Mouse (Mus musculus): ENCODE data around the gene Fam20c.

The Fam20c gene

GRCm38 (mm10) chr5:138756311-138757085, 2.2 kb downstream of the Fam20c start:
- no peak for DNase-seq (ENCODE audit: low read depth, low spot score)

DNA sequence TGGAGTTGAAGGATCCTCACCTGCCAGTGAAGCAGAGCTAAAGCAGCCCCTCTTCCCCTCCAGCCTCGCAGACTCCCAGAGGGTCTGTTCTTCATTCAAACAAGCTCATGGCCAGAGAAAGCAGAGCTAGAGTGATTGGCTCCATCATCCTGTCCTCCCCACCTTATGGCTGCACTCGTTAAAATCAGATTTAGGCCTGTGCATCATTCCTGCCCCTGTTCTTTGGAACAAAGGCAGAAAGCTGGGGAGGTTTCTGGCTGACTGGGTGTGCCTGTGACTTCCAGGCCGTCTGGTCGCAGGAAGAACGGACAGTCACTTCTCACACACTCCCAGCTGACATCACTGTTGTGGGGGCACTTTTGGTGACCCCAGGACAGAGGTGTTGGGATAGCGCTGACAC, 2.8 kb downstream of the Fam20c start:
- no peak for DNase-seq (ENCODE audit: low read depth, low spot score)

- no peak for DNase-seq (ENCODE audit: low read depth, low spot score)
Measured at GRCm38 (mm10) chr5:138757616-138758015, 3.3 kb downstream of the Fam20c start.

- DNase-seq (ENCODE audit: low read depth, low spot score), result no peak
Measured at GRCm38 (mm10) chr5:138758533-138758932, 4.2 kb downstream of the Fam20c start.

DNA sequence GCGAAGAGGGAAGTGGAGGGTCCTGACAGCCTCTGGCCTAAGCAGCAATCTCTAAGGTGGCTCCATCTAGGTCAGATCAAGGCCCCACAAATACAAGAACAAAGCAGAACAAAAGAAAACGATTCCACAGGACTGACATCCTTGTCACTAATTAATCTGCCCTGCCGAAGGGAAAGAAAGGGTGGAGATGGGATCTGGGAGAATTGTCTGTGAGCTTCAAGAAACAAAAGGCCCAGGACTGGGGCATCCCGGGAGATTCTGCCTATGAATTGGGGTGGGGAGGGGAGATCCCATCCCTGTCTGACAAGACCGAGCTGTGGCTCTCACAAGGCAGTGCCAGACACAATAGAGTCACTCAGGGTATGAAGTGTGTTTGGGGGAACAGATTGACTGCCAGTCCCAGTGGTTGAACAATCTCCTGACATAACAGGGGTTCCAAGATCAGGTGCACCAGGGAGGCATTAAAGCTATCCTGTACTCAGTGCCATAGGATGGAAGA, 7.6 kb downstream of the Fam20c start:
- DNase-seq (ENCODE audit: low read depth, low spot score), result no peak

GRCm38 (mm10) chr5:138762361-138762760, 8.0 kb downstream of the Fam20c start:
- DNase-seq (ENCODE audit: low read depth, low spot score), result no peak

GRCm38 (mm10) chr5:138764601-138765000, 10.3 kb downstream of the Fam20c start:
- DNase-seq (ENCODE audit: low read depth, low spot score), result no peak

- DNase-seq (ENCODE audit: low read depth, low spot score), result no peak
Measured at GRCm38 (mm10) chr5:138767650-138768049, 13.3 kb downstream of the Fam20c start.

DNA sequence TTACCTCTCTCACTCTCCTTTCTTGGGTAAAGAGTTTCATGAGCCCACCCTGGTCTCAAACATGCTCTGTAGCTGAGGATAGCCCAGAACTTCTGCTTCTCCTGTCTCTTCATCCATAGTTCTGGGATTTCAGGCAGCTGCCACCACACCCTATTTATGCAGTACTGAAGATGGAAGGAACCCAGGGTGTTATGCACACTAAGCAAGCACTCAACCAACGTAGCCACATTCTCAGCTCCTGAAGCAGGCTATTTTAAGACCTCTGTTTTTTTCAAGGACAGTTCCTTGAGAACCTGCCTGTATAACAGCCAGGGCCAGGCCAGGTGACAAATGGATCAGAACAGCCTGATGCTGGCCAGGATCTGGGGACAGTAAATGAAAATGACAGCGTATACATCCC, 14.4 kb downstream of the Fam20c start:
- no peak for DNase-seq (ENCODE audit: low read depth, low spot score)

DNA sequence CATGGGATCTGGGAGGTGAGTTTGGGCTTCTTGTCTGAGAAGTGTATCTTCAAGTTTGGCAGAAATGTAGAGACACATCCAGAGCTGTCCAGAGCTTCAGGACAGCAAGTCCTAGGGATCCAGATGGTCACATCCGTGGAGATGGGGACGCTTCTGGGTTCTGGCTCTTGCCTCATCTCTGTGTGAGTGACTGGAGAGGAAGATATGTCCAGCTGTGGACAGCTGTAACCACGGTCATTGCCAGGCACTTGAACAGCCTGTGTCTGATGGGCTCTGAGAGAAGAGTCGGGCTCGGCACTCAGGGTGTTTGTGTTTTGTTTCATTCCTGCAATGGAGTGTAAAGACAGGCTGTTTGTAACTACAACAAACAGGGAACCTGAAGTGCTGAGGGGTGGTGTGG, 14.8 kb downstream of the Fam20c start:
- no peak for DNase-seq (ENCODE audit: low read depth, low spot score)

GRCm38 (mm10) chr5:138775096-138775495, 20.8 kb downstream of the Fam20c start:
- DNase-seq (ENCODE audit: low read depth, low spot score), result no peak

DNA sequence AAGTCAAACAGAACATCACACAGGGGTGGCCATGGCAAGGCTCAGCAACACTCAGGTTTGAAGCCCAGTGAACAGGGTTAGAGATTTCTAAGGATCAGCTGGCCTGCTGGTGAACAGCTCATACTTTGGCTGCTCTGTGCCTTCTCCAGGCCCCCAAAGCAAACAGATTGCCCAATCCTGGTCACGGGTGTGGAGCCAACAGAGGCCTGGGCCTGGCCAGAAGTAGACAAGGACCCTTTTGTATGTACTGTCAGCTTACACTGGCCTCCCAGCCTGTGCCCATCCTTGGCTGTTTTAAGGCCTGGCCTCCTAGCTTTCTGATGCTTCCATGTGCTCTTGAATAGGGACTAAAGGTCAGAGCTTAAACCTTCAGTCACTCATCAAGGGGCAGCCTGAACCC, 22.0 kb downstream of the Fam20c start:
- no peak for DNase-seq (ENCODE audit: low read depth, low spot score)

GRCm38 (mm10) chr5:138778731-138779463, 24.6 kb downstream of the Fam20c start:
- no peak for DNase-seq (ENCODE audit: low read depth, low spot score)

- no peak for DNase-seq (ENCODE audit: low read depth, low spot score)
Measured at GRCm38 (mm10) chr5:138779655-138780054, 25.3 kb downstream of the Fam20c start.

- DNase-seq (ENCODE audit: low read depth, low spot score), result no peak
Measured at GRCm38 (mm10) chr5:138782697-138783096, 28.4 kb downstream of the Fam20c start.

DNA sequence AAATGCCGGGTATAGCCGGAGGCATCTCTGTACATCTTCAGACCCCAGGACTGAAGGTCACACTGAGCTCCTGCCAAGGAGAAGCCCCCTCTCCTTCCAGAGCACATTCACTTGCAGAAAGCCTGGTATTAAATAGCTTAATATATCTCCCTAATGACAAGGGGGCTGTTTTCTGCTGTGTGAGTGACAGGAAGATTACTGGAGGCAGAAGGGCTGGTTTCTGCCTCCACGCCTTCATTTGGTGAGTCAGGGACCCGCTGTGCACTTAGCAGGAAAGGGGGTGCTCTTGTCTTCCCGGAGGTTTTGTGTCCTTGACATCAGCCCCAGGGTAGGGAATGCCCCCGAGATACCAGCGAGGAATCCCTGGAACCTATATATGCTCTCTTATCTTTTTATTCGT, 28.9 kb downstream of the Fam20c start:
- no peak for DNase-seq (ENCODE audit: low read depth, low spot score)

DNA sequence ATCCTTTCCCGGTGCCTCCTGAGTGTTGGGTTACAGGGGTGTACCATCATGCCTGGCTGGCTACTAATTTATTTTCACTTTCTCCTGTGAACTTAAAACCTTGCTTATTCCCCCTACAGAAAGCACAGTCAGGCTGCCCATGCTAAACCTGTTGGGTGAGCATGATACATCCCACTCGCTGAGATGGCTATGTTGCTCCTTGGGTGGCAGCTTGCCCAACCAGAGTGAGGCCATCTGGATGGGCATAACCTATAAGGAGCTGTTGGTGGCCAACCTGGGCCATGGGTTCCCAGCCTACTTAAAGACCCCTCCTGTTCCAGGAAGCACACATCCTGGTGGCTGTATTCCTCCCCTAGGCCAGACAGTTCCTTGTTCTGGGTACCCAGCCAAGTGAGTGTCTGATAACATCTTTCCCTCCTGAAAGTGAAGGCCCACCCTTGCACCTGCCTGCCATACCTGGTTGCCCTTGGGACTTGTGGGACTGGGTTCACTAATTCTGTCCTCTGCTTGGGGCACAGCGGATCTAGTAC, 31.7 kb downstream of the Fam20c start:
- no peak for DNase-seq (ENCODE audit: low read depth, low spot score)

DNA sequence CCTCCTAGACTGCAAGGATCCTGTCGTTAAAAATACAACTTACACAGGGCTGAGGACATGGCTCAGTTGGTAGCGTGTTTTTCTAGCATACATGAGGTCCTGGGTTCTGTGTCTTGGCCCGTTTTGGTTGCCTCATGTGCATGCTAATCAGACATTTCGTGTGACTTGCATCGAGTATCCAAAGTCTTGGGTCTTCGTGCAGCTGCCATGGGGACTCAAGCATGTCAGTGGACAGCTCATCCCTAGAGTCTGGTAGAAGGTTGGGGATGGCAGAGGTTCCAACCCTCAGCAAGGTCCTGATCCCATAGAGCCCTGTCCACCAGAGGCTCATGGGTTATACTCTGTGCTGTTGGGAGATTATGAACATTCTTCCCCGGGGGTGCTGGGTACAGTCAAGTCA, 33.3 kb downstream of the Fam20c start:
- DNase-seq (ENCODE audit: low read depth, low spot score), result no peak

DNA sequence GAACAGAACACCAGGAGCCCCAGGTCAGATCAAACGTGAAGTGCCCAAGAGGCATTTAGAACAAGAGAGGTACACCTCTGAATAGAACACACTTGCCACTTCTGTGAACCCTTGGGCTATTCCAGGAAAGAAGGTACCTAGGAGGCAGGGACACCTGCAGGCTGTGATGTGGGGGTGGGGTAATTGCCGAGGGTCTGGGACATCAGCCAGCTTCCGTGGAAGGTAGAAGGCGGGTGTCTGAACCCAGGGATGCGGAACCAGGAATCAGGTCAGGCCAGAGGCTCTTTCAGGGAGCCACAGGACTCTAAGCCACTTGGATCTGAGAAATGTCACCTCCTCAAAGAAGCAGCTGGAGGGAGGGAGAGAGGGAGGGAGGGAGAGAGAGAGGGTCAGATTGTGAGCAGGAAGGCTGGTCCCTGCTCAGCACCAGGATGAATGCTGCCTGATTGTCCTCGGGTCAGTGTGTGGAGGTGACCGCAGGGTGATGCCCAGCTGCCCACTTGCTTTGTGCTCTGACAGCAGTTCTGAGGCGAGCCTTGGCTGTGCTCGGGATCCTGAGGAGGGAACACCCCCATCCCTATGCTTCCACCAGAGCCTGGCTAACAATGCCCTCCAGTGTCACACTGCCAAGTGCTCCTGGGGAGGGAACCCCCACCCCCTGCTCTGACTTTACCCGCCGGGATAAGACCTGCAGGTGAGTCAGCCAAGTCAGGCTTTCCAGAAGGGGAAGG, 34.3 kb downstream of the Fam20c start:
- no peak for DNase-seq (ENCODE audit: low read depth, low spot score)

DNA sequence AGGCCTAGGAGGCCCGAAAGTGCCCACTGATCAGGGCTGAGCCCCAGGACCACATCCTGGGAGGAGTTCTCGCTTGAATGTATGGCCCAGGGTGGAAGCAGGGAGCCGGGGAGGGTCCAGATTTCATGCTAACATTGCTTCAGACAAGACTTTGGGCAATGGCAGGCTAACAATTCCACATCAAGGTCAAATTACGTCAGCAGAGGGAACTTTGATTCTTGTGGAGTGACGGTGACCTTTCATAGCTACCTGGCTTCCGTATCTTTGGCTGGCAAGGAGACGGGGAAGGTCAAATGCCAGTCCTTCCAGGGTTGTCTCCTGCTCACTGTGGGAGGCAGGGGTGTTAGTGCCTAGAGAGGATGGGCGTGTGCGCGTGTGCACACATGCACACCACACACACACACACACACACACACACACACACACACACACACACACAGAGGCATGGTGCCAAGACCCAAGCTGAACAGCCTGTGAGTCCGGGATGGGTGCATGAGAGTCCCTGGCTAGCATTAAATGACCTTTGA, 36.7 kb downstream of the Fam20c start:
- DNase-seq (ENCODE audit: low read depth, low spot score), result no peak

DNA sequence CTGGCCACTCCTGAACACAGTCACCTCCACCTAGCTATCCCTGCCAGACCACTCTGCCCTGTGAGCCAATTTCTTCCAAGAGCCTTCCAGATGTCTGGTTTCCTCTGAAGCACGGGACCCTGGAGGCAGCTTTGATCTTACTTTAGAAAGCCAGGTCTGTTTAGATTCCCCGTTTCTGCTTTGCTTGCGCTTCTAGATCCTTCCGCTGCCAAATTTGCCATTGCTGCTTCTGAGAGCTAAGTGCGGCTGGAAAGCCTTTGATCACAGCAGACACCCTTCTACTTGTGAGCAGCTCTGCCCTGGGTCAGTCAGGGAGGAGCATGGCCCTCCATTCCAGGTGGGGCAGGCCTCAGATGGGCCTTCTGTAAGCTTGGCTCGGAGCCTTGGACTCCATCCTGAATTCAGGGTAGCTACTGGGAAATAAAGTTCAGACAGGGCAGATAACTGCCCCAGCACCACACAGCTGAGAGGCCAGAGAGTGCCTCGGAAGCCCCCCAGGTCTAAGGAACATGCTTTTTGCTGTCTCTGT, 47.3 kb downstream of the Fam20c start:
- DNase-seq (ENCODE audit: low read depth, low spot score), result no peak

DNA sequence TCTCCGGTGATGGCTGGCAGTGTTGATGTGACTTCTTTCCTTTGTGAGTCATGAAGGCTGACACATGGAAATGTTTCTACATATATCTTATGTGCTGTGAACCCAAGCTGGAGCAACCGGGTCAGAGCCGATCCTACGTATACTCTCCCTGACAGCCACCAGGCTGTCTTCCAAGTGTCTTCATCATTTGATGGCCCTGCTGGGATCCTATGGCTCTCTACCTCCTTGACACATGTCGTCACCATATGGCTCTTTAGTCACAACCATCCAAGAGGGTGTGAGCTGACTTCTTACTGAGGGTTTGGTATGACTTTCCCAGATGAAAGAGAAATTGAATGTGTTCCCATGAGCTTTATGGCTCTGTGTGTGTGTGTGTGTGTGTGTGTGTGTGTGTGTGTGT, 50.0 kb downstream of the Fam20c start:
- no peak for DNase-seq (ENCODE audit: low read depth, low spot score)

Data from embryo, embryonic 11.5 days (tissue).